Mouse (Mus musculus): ENCODE measurements around the gene Dnal1. TPM values are rescaled to one million over a fixed set of nuclear protein-coding genes. Genes with fewer than 3 reads are reported as not detected.
A peak's percentile ranks its signal among the peaks of the same experiment; 100 is the strongest.
"Not testable (repeated sequence)": the region's sequence is repeated elsewhere in the genome, so short reads cannot be mapped to it uniquely, and the experiment has no call there.

Dnal1 gene
- polyA plus RNA-seq, 1 experiment: 9.2 TPM

- Histone ChIP-seq H3K4me1 (ENCODE audit: control insufficient read depth, insufficient read depth, low read length) (no peaks in the 10 kb centered on the region), H3K4me3 (replicated peaks; ENCODE audit: extremely low read depth, low read depth, low read length) (no peak overlapping the region)
- over 99% methylated on average over 2 of the region's 2 CpGs for WGBS
- no peak for DNase-seq
- TF ChIP-seq CTCF (IDR thresholded peaks at IDR 0.05; ENCODE audit: insufficient read depth, low read length): no peak
- TF ChIP-seq POLR2A (IDR thresholded peaks at IDR 0.05; ENCODE audit: borderline replicate concordance, extremely low read depth, low read depth, low read length): no peak
These were observed 14.6 kb upstream of the Dnal1 start for GRCm38 (mm10) chr12:84099605-84100004.

GRCm38 (mm10) chr12:84100071-84100470 lies 14.1 kb upstream of the Dnal1 start:
- Histone ChIP-seq H3K4me1 (ENCODE audit: control insufficient read depth, insufficient read depth, low read length) (no peaks in the 10 kb centered on the region), H3K4me3 (replicated peaks; ENCODE audit: extremely low read depth, low read depth, low read length) (no peak overlapping the region)
- WGBS: 47% methylated on average over 1 of the region's 1 CpGs
- no peak for DNase-seq
- no peak for TF ChIP-seq CTCF (IDR thresholded peaks at IDR 0.05; ENCODE audit: insufficient read depth, low read length)
- no peak for TF ChIP-seq POLR2A (IDR thresholded peaks at IDR 0.05; ENCODE audit: borderline replicate concordance, extremely low read depth, low read depth, low read length)

- under 1% methylated on average over 79 of the region's 80 CpGs for whole genome bisulfite sequencing
- not testable (repeated sequence) for H3K4me1 ChIP-seq (ENCODE audit: control insufficient read depth, insufficient read depth, low read length)
- TF ChIP-seq POLR2A (IDR thresholded peaks at IDR 0.05; ENCODE audit: borderline replicate concordance, extremely low read depth, low read depth, low read length): peak; percentile 18; the same call in 1 of the 2 replicates
- DNase-seq: peak; percentile 49
- peak within 1 kb of the TSS; percentile 78 for H3K4me3 ChIP-seq (replicated peaks; ENCODE audit: extremely low read depth, low read depth, low read length)
These were observed 13.3 kb upstream of the Dnal1 start, which contains the start of gene Acot6 for GRCm38 (mm10) chr12:84100604-84101492. Gene Acot6, plus strand, starts transcription at chr12:84100654.

GRCm38 (mm10) chr12:84101493-84101845 lies 12.7 kb upstream of the Dnal1 start:
- Histone ChIP-seq H3K4me1 (ENCODE audit: control insufficient read depth, insufficient read depth, low read length) (no peaks in the 10 kb centered on the region), H3K4me3 (replicated peaks; ENCODE audit: extremely low read depth, low read depth, low read length) (peak overlapping the region; percentile 49)
- DNase-seq: no peak
- WGBS: 60% methylated on average over 2 of the region's 2 CpGs
- no peak for TF ChIP-seq CTCF (IDR thresholded peaks at IDR 0.05; ENCODE audit: insufficient read depth, low read length)

- TF ChIP-seq POLR2A (IDR thresholded peaks at IDR 0.05; ENCODE audit: borderline replicate concordance, extremely low read depth, low read depth, low read length) (no peak), CTCF (IDR thresholded peaks at IDR 0.05; ENCODE audit: insufficient read depth, low read length) (no peak)
- no peak for DNase-seq
- no peaks in the 10 kb centered on the region for H3K4me1 ChIP-seq (ENCODE audit: control insufficient read depth, insufficient read depth, low read length)
- 82% methylated on average over 3 of the region's 3 CpGs for WGBS
- no peak overlapping the region for H3K4me3 ChIP-seq (replicated peaks; ENCODE audit: extremely low read depth, low read depth, low read length)
These were observed 7.2 kb upstream of the Dnal1 start for GRCm38 (mm10) chr12:84107012-84107411.

GRCm38 (mm10) chr12:84107692-84108091 lies 6.5 kb upstream of the Dnal1 start:
- DNase-seq: no peak
- no peaks in the 10 kb centered on the region for H3K4me1 ChIP-seq (ENCODE audit: control insufficient read depth, insufficient read depth, low read length)
- 38% methylated on average over 1 of the region's 1 CpGs for WGBS
- TF ChIP-seq POLR2A (IDR thresholded peaks at IDR 0.05; ENCODE audit: borderline replicate concordance, extremely low read depth, low read depth, low read length) (no peak), CTCF (IDR thresholded peaks at IDR 0.05; ENCODE audit: insufficient read depth, low read length) (no peak)
- H3K4me3 ChIP-seq (replicated peaks; ENCODE audit: extremely low read depth, low read depth, low read length): no peak overlapping the region

- TF ChIP-seq POLR2A (IDR thresholded peaks at IDR 0.05; ENCODE audit: borderline replicate concordance, extremely low read depth, low read depth, low read length): no peak
- TF ChIP-seq CTCF (IDR thresholded peaks at IDR 0.05; ENCODE audit: insufficient read depth, low read length): no peak
- Histone ChIP-seq H3K4me1 (ENCODE audit: control insufficient read depth, insufficient read depth, low read length) (no peaks in the 10 kb centered on the region), H3K4me3 (replicated peaks; ENCODE audit: extremely low read depth, low read depth, low read length) (no peak overlapping the region)
- WGBS: 81% methylated on average over 1 of the region's 1 CpGs
- DNase-seq: no peak
These were observed 4.2 kb upstream of the Dnal1 start for GRCm38 (mm10) chr12:84109924-84110323.

- TF ChIP-seq POLR2A (IDR thresholded peaks at IDR 0.05; ENCODE audit: borderline replicate concordance, extremely low read depth, low read depth, low read length): no peak
- TF ChIP-seq CTCF (IDR thresholded peaks at IDR 0.05; ENCODE audit: insufficient read depth, low read length): no peak
- DNase-seq: no peak
- WGBS: 87% methylated on average over 4 of the region's 4 CpGs
- Histone ChIP-seq H3K4me3 (replicated peaks; ENCODE audit: extremely low read depth, low read depth, low read length) (no peak overlapping the region), H3K4me1 (ENCODE audit: control insufficient read depth, insufficient read depth, low read length) (no peaks in the 10 kb centered on the region)
These were observed 3.4 kb upstream of the Dnal1 start for GRCm38 (mm10) chr12:84110814-84111213.

GRCm38 (mm10) chr12:84113676-84114075 lies 490 bp upstream of the Dnal1 start:
- no peak for TF ChIP-seq CTCF (IDR thresholded peaks at IDR 0.05; ENCODE audit: insufficient read depth, low read length)
- no peak for TF ChIP-seq POLR2A (IDR thresholded peaks at IDR 0.05; ENCODE audit: borderline replicate concordance, extremely low read depth, low read depth, low read length)
- WGBS: 23% methylated on average over 6 of the region's 6 CpGs

GRCm38 (mm10) chr12:84119584-84119983 lies 5.4 kb downstream of the Dnal1 start:
- 97% methylated on average over 5 of the region's 5 CpGs for WGBS
- Histone ChIP-seq H3K4me1 (ENCODE audit: control insufficient read depth, insufficient read depth, low read length) (no peaks in the 10 kb centered on the region; the same call in 1 of the 2 replicates), H3K4me3 (replicated peaks; ENCODE audit: extremely low read depth, low read depth, low read length) (no peak overlapping the region)
- no peak for DNase-seq
- TF ChIP-seq CTCF (IDR thresholded peaks at IDR 0.05; ENCODE audit: insufficient read depth, low read length): no peak
- TF ChIP-seq POLR2A (IDR thresholded peaks at IDR 0.05; ENCODE audit: borderline replicate concordance, extremely low read depth, low read depth, low read length): no peak

More at GRCm38 (mm10) chr12:84113676-84114075, 490 bp upstream of the Dnal1 start:
- Histone ChIP-seq H3K4me3 (replicated peaks; ENCODE audit: extremely low read depth, low read depth, low read length) (no peak overlapping the region), H3K4me1 (ENCODE audit: control insufficient read depth, insufficient read depth, low read length) (no peaks in the 10 kb centered on the region)
- DNase-seq: no peak

All from lung, adult 2 months (tissue).